Comparison of ENCODE assay signal across 12 mouse cellular contexts in the genomic region with DNA sequence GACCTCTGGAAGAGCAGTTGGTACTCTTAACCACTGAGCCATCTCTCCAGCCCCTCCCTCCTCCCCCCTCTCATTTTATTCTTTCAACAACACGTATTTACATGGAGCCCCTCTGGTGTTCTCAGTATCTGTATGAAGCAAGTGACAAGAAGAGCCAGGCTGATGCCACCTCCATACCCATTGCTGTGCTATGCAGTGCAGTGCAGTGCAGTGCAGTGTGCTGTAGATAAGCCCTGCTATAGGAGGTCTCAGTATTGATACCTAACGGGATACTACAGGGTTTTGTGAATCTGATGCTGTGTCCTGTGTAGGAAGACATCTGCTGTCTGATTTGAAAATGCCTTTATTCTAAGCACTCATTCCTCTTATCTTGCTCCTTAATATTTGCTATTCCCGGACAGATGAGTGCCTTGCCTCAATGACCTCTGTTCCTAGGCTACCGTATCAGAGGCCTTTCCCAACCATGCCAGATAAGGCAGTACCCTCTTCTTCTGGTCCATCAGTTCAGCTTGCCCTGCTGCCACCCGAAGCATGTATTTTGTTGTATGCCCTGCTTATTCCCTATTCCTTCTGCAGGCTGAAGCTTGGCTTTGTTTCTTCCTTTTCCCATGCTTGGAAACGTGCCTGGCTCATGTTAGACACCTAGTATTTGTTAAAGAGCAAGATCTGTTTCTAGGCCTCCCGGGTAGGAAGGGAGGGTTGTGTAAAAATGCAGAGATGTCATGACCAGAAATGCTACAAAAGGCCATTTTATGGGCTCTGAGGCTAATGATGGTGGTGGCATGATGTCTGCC.
DNase-seq lines count a peak whose midpoint lies in the region; ATAC-seq and TF ChIP-seq lines count a peak whose summit lies in the region.
"Had no signal": no experiment of that assay in that cellular context is flagged by ENCODE, and none has a peak within 500 bp of the region (broad histone marks: within the 10 kb centered on the region; RNA-seq: fewer than 3 reads in every experiment).

No protein-coding gene starts in this region.

- no peaks in the 10 kb centered on the region for H3K27me3 ChIP-seq in forebrain, embryonic 16.5 days (replicated peaks; ENCODE audit: control insufficient read depth, insufficient read depth, low read length)
- H3K27me3 ChIP-seq in forebrain, embryonic 13.5 days: no peaks in the 10 kb centered on the region
- H3K27me3 ChIP-seq in liver, adult 2 months (ENCODE audit: control insufficient read depth, insufficient read depth, low read length): no peaks in the 10 kb centered on the region
- no peaks in the 10 kb centered on the region for H3K27me3 ChIP-seq in liver, postnatal 0 days (ENCODE audit: insufficient read depth, low read length)
- H3K27me3 ChIP-seq in liver, embryonic 15.5 days: no peaks in the 10 kb centered on the region
- H3K27me3 ChIP-seq in intestine, embryonic 15.5 days (replicated peaks): no peaks in the 10 kb centered on the region
- H3K27me3 ChIP-seq: midbrain, embryonic 12.5 days; neural tube, embryonic 12.5 days had no signal

- ATAC-seq in forebrain, embryonic 16.5 days: no peak
- no peak for ATAC-seq in forebrain, embryonic 13.5 days
- ATAC-seq in liver, postnatal 0 days: no peak
- ATAC-seq in liver, embryonic 15.5 days (ENCODE audit: insufficient read depth): 0 out of 2 replicates have a peak, but pooled peaks have one; percentile 25
- no peak for ATAC-seq in intestine, embryonic 15.5 days

- TF ChIP-seq EP300 in liver, postnatal 0 days (IDR thresholded peaks at IDR 0.05; ENCODE audit: low read depth): no peak

- WGBS in forebrain, embryonic 16.5 days: 70% methylated on average over 7 of the region's 7 CpGs
- 87% methylated on average over 7 of the region's 7 CpGs for WGBS in forebrain, embryonic 13.5 days
- 50% methylated on average over 7 of the region's 7 CpGs for WGBS in liver, adult 2 months
- WGBS in liver, postnatal 0 days (ENCODE audit: insufficient replicate concordance): 68% methylated on average over 7 of the region's 7 CpGs
- 64% methylated on average over 7 of the region's 7 CpGs for WGBS in liver, embryonic 15.5 days (ENCODE audit: insufficient replicate concordance)
- 66% methylated on average over 7 of the region's 7 CpGs for WGBS in intestine, embryonic 15.5 days

- H3K4me1 ChIP-seq in forebrain, embryonic 16.5 days (replicated peaks; ENCODE audit: control insufficient read depth, insufficient read depth, low read length): peaks cover 19% of the 10 kb centered on the region
- H3K4me1 ChIP-seq in forebrain, embryonic 13.5 days: peaks cover 22% of the 10 kb centered on the region
- H3K4me1 ChIP-seq in liver, adult 2 months (ENCODE audit: control insufficient read depth, insufficient read depth, low read length): 0 out of 2 replicates have a peak, but pooled peaks cover 2% of the 10 kb centered on the region
- H3K4me1 ChIP-seq in liver, postnatal 0 days (ENCODE audit: insufficient read depth): no peaks in the 10 kb centered on the region
- peaks cover 44% of the 10 kb centered on the region for H3K4me1 ChIP-seq in liver, embryonic 15.5 days (replicated peaks)
- H3K4me1 ChIP-seq in intestine, embryonic 15.5 days (replicated peaks): no peaks in the 10 kb centered on the region; the same call in 1 of the 2 replicates

- no peak overlapping the region for H3K4me2 ChIP-seq in forebrain, embryonic 16.5 days (ENCODE audit: low read length)
- no peak overlapping the region for H3K4me2 ChIP-seq in forebrain, embryonic 13.5 days
- H3K4me2 ChIP-seq in liver, postnatal 0 days (ENCODE audit: low read depth, low read length): no peak overlapping the region
- H3K4me2 ChIP-seq in liver, embryonic 15.5 days: no peak overlapping the region
- no peak overlapping the region for H3K4me2 ChIP-seq in intestine, embryonic 15.5 days (replicated peaks)
- H3K4me2 ChIP-seq: midbrain, embryonic 12.5 days; neural tube, embryonic 12.5 days had no signal

- H3K9me3 ChIP-seq in forebrain, embryonic 16.5 days (ENCODE audit: control insufficient read depth, low read length): no peaks in the 10 kb centered on the region
- H3K9me3 ChIP-seq in forebrain, embryonic 13.5 days (replicated peaks): no peaks in the 10 kb centered on the region
- no peaks in the 10 kb centered on the region for H3K9me3 ChIP-seq in liver, postnatal 0 days (ENCODE audit: low read length)
- H3K9me3 ChIP-seq in liver, embryonic 15.5 days (replicated peaks): no peaks in the 10 kb centered on the region
- H3K9me3 ChIP-seq in intestine, embryonic 15.5 days: no peaks in the 10 kb centered on the region
- H3K9me3 ChIP-seq: midbrain, embryonic 12.5 days; neural tube, embryonic 12.5 days had no signal

- peak; percentile 19 for DNase-seq in liver, adult 2 months (ENCODE audit: extremely low read depth, low read depth, low spot score)
- no peak for DNase-seq in liver, postnatal 0 days
- DNase-seq in cerebellum, adult 9-10 months: peak; percentile 60
- DNase-seq in urinary bladder, adult 18-20 months (ENCODE audit: low spot score in 2 of 2): no peak
- DNase-seq: kidney, postnatal 10 days had no signal

- no peak for TF ChIP-seq CTCF in liver, adult 2 months (IDR thresholded peaks at IDR 0.05; ENCODE audit: low read depth, low read length)
- TF ChIP-seq CTCF in liver, postnatal 0 days (IDR thresholded peaks at IDR 0.05; ENCODE audit: low read depth): no peak

- no peak overlapping the region for H3K4me3 ChIP-seq in forebrain, embryonic 16.5 days (replicated peaks; ENCODE audit: low read length)
- no peak overlapping the region for H3K4me3 ChIP-seq in forebrain, embryonic 13.5 days
- no peak overlapping the region for H3K4me3 ChIP-seq in liver, adult 2 months (ENCODE audit: insufficient read depth, low read depth, low read length)
- H3K4me3 ChIP-seq in liver, postnatal 0 days (ENCODE audit: low read depth, low read length): no peak overlapping the region
- no peak overlapping the region for H3K4me3 ChIP-seq in liver, embryonic 15.5 days (replicated peaks)
- no peak overlapping the region for H3K4me3 ChIP-seq in intestine, embryonic 15.5 days (replicated peaks)
- H3K4me3 ChIP-seq: erythroblast, embryonic 14.5 days; midbrain, embryonic 12.5 days; neural tube, embryonic 12.5 days had no signal

- H3K36me3 ChIP-seq in forebrain, embryonic 16.5 days (ENCODE audit: control insufficient read depth, insufficient read depth): no peaks in the 10 kb centered on the region
- no peaks in the 10 kb centered on the region for H3K36me3 ChIP-seq in forebrain, embryonic 13.5 days (ENCODE audit: poor library complexity, severe bottlenecking)
- peaks cover 4% of the 10 kb centered on the region; the same call in 1 of the 2 replicates for H3K36me3 ChIP-seq in liver, adult 2 months (ENCODE audit: control insufficient read depth, insufficient read depth, low read length)
- peaks cover 5% of the 10 kb centered on the region; the same call in 1 of the 2 replicates for H3K36me3 ChIP-seq in liver, postnatal 0 days (replicated peaks; ENCODE audit: insufficient read depth, low read length)
- H3K36me3 ChIP-seq in liver, embryonic 15.5 days (replicated peaks): peaks cover 54% of the 10 kb centered on the region
- no peaks in the 10 kb centered on the region for H3K36me3 ChIP-seq in intestine, embryonic 15.5 days
- H3K36me3 ChIP-seq: neural tube, embryonic 12.5 days had no signal

- no peak overlapping the region for H3K9ac ChIP-seq in forebrain, embryonic 16.5 days (replicated peaks; ENCODE audit: low read depth, low read length)
- H3K9ac ChIP-seq in forebrain, embryonic 13.5 days: no peak overlapping the region
- no peak overlapping the region for H3K9ac ChIP-seq in liver, adult 2 months (ENCODE audit: low read depth, low read length)
- no peak overlapping the region for H3K9ac ChIP-seq in liver, postnatal 0 days (replicated peaks)
- H3K9ac ChIP-seq in liver, embryonic 15.5 days: no peak overlapping the region
- no peak overlapping the region for H3K9ac ChIP-seq in intestine, embryonic 15.5 days
- H3K9ac ChIP-seq: midbrain, embryonic 12.5 days had no signal

- H3K79me2 ChIP-seq in liver, adult 2 months (ENCODE audit: control insufficient read depth, insufficient read depth, low read length): peaks cover 44% of the 10 kb centered on the region; the same call in 1 of the 2 replicates

- no peak for TF ChIP-seq POLR2A in liver, adult 2 months (IDR thresholded peaks at IDR 0.05; ENCODE audit: extremely low read depth, insufficient read depth, low read length)

- peak overlapping the region; percentile 51; the same call in 1 of the 2 replicates for H3K27ac ChIP-seq in forebrain, embryonic 16.5 days (ENCODE audit: low read length)
- H3K27ac ChIP-seq in forebrain, embryonic 13.5 days: no peak overlapping the region
- H3K27ac ChIP-seq in liver, adult 2 months (replicated peaks; ENCODE audit: insufficient read depth, low read depth, low read length): no peak overlapping the region
- no peak overlapping the region for H3K27ac ChIP-seq in liver, postnatal 0 days (ENCODE audit: low read depth)
- no peak overlapping the region for H3K27ac ChIP-seq in liver, embryonic 15.5 days (replicated peaks)
- no peak overlapping the region for H3K27ac ChIP-seq in intestine, embryonic 15.5 days
- H3K27ac ChIP-seq: midbrain, embryonic 12.5 days; neural tube, embryonic 12.5 days had no signal

Comparison
In these comparisons a context has a peak if more than half of its experiments do, and no peak if none do; other contexts are left out.
1. DNase-seq: peak in liver, adult 2 months (single experiment) and cerebellum, adult 9-10 months (single experiment); none in liver, postnatal 0 days (single experiment) and urinary bladder, adult 18-20 months (0 of 2).